ENCODE assay signal across 8 mouse cellular contexts in the genomic region with DNA sequence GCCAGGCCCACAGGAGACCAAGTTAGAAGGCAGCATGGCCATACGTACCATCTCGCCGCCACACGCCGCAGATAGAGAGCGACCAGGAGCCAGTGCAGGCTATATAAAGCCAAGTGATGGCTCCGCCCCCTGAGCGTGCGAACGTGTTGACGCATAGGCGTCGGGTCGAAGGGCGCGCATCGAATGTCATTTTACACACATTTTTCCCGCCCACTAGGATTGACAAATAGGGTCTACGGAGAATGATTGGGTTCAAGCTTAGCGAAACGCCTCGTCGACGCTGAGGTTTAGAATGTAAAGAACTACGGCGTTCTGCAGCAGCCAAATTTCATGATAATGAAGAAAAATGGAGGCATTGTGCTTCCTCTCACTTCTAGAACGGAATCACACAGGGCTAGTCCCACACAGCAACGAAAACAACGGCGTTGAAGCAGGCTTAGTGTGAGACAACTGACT. TPM values are rescaled to one million over a fixed set of nuclear protein-coding genes. Genes with fewer than 3 reads are reported as not detected.
DNase-seq lines count a peak whose midpoint lies in the region; ATAC-seq and TF ChIP-seq lines count a peak whose summit lies in the region.

No protein-coding gene starts in this region.

- H3K4me1 ChIP-seq in G1E (ENCODE audit: insufficient read depth, low read depth, low read length): peaks cover 27% of the 10 kb centered on the region
- peaks cover 24% of the 10 kb centered on the region for H3K4me1 ChIP-seq in forebrain, embryonic 16.5 days (replicated peaks; ENCODE audit: control insufficient read depth, insufficient read depth, low read length)
- peaks cover 33% of the 10 kb centered on the region for H3K4me1 ChIP-seq in lung, embryonic 15.5 days

- peak overlapping the region; percentile 81 for H3K4me2 ChIP-seq in forebrain, embryonic 16.5 days (ENCODE audit: low read length)
- peak overlapping the region; percentile 80 for H3K4me2 ChIP-seq in lung, embryonic 15.5 days

- H3K9me3 ChIP-seq in G1E (replicated peaks): no peaks in the 10 kb centered on the region; the same call in 1 of the 2 replicates
- H3K9me3 ChIP-seq in forebrain, embryonic 16.5 days (ENCODE audit: control insufficient read depth, low read length): no peaks in the 10 kb centered on the region
- H3K9me3 ChIP-seq in lung, embryonic 15.5 days: no peaks in the 10 kb centered on the region

- peaks cover 47% of the 10 kb centered on the region for H3K36me3 ChIP-seq in G1E (replicated peaks)
- peaks cover 22% of the 10 kb centered on the region for H3K36me3 ChIP-seq in forebrain, embryonic 16.5 days (ENCODE audit: control insufficient read depth, insufficient read depth)
- peaks cover 38% of the 10 kb centered on the region for H3K36me3 ChIP-seq in lung, embryonic 15.5 days

- H3K9ac ChIP-seq in forebrain, embryonic 16.5 days (replicated peaks; ENCODE audit: low read depth, low read length): peak overlapping the region; percentile 74
- peak overlapping the region; percentile 75 for H3K9ac ChIP-seq in lung, embryonic 15.5 days

- no peak for TF ChIP-seq CTCF in G1E (IDR thresholded peaks at IDR 0.05; ENCODE audit: low read depth, low read length)

- peak overlapping the region; percentile 85 for H3K4me3 ChIP-seq in G1E (ENCODE audit: low read depth, low read length)
- H3K4me3 ChIP-seq in forebrain, embryonic 16.5 days (replicated peaks; ENCODE audit: low read length): peak overlapping the region; percentile 56
- peak overlapping the region; percentile 68 for H3K4me3 ChIP-seq in lung, embryonic 15.5 days

- H3K27ac ChIP-seq in forebrain, embryonic 16.5 days (ENCODE audit: low read length): peak overlapping the region; percentile 98
- peak overlapping the region; percentile 96 for H3K27ac ChIP-seq in lung, embryonic 15.5 days

- WGBS in forebrain, embryonic 16.5 days: under 1% methylated on average over 30 of the region's 30 CpGs
- under 1% methylated on average over 30 of the region's 30 CpGs for WGBS in lung, embryonic 15.5 days

- H3K27me3 ChIP-seq in G1E (ENCODE audit: insufficient read depth, low read length): no peaks in the 10 kb centered on the region
- H3K27me3 ChIP-seq in forebrain, embryonic 16.5 days (replicated peaks; ENCODE audit: control insufficient read depth, insufficient read depth, low read length): no peaks in the 10 kb centered on the region
- 0 out of 2 replicates have a peak, but pooled peaks cover 4% of the 10 kb centered on the region for H3K27me3 ChIP-seq in lung, embryonic 15.5 days

- peak; percentile 91 for ATAC-seq in G1E (ENCODE audit: extremely low read depth, insufficient number of reproducible peaks, low FRiP score, poor library complexity, severe bottlenecking)
- peak; percentile 97 for ATAC-seq in forebrain, embryonic 16.5 days
- peak; percentile 95 for ATAC-seq in lung, embryonic 15.5 days (ENCODE audit: borderline replicate concordance, extremely low read depth, low FRiP score, low TSS enrichment)

- DNase-seq in G1E (ENCODE audit: low spot score): peak; percentile 75
- peak; percentile 97 to 98 for DNase-seq in cerebellum, adult 18-20 months
- DNase-seq in heart, postnatal 4 days: peak; percentile 99
- DNase-seq in layer of hippocampus, adult 8-10 months (ENCODE audit: low spot score in 2 of 2): peak; percentile 98 to 99
- DNase-seq in ovary, adult 18-20 months (ENCODE audit: low spot score): peak; percentile 95
- DNase-seq in thymus, postnatal 0 days (ENCODE audit: low spot score): peak; percentile 100

RNA-seq across cellular contexts. Expression of gene Syngr1, which starts 7.8 kb away (rescaled TPM):
- total RNA-seq in G1E (2014; fragmentation: Nextera tagmentation): 41.4 and 44.2 TPM in 2 replicates
- total RNA-seq in G1E (2017): 74.6 and 96.9 TPM in 2 replicates
- polyA plus RNA-seq in G1E (2012): 86.9 and 89.8 TPM in 2 replicates
- polyA plus RNA-seq in forebrain, embryonic 16.5 days (2015; fragmentation: Nextera tagmentation; extraction: Ambion mirVana): 49.5 and 58.4 TPM in 2 replicates
- total RNA-seq in heart, postnatal 4 days (2021): 10 to 100 TPM; 73.4 to 86.0 TPM
- 100 to 1,000 TPM; 383 to 406 (median 399) TPM for total RNA-seq in layer of hippocampus, adult 8-10 months (2022)
- polyA plus RNA-seq in lung, embryonic 15.5 days (2015; fragmentation: Nextera tagmentation; extraction: Ambion mirVana): 18.8 and 20.6 TPM in 2 replicates
- 74.1 and 74.5 TPM in 2 replicates for polyA plus RNA-seq in thymus, postnatal 0 days (2015; fragmentation: Nextera tagmentation; extraction: Ambion mirVana)

RNA-seq across cellular contexts. Expression of gene Rpl3, which starts 8.4 kb away (rescaled TPM):
- 1,019 and 1,021 TPM in 2 replicates for total RNA-seq in G1E (2014; fragmentation: Nextera tagmentation)
- total RNA-seq in G1E (2017): 1,569 and 1,698 TPM in 2 replicates
- 114 and 176 TPM in 2 replicates for polyA plus RNA-seq in G1E (2012)
- 605 and 629 TPM in 2 replicates for polyA plus RNA-seq in forebrain, embryonic 16.5 days (2015; fragmentation: Nextera tagmentation; extraction: Ambion mirVana)
- 100 to 1,000 TPM; 591 to 607 TPM for total RNA-seq in heart, postnatal 4 days (2021)
- 100 to 1,000 TPM; 431 to 611 (median 527) TPM for total RNA-seq in layer of hippocampus, adult 8-10 months (2022)
- polyA plus RNA-seq in lung, embryonic 15.5 days (2015; fragmentation: Nextera tagmentation; extraction: Ambion mirVana): 1,053 and 1,095 TPM in 2 replicates
- 1,085 and 1,101 TPM in 2 replicates for polyA plus RNA-seq in thymus, postnatal 0 days (2015; fragmentation: Nextera tagmentation; extraction: Ambion mirVana)

RNA-seq across cellular contexts. Expression of gene Tab1, which starts 49.6 kb away (rescaled TPM):
- 19.0 and 27.2 TPM in 2 replicates for total RNA-seq in G1E (2014; fragmentation: Nextera tagmentation)
- total RNA-seq in G1E (2017): 22.3 and 25.0 TPM in 2 replicates
- 23.6 and 29.1 TPM in 2 replicates for polyA plus RNA-seq in G1E (2012)
- 40.7 and 43.8 TPM in 2 replicates for polyA plus RNA-seq in forebrain, embryonic 16.5 days (2015; fragmentation: Nextera tagmentation; extraction: Ambion mirVana)
- 10 to 100 TPM; 36.5 to 37.0 TPM for total RNA-seq in heart, postnatal 4 days (2021)
- 10 to 100 TPM; 27.3 to 29.5 (median 29.0) TPM for total RNA-seq in layer of hippocampus, adult 8-10 months (2022)
- polyA plus RNA-seq in lung, embryonic 15.5 days (2015; fragmentation: Nextera tagmentation; extraction: Ambion mirVana): 33.0 and 34.6 TPM in 2 replicates
- 37.3 and 38.2 TPM in 2 replicates for polyA plus RNA-seq in thymus, postnatal 0 days (2015; fragmentation: Nextera tagmentation; extraction: Ambion mirVana)

Comparison
In these comparisons a context has a peak if more than half of its experiments do, and no peak if none do; other contexts are left out.
1. Peak in every context shown above with its lines: DNase-seq, ATAC-seq, H3K4me3 ChIP-seq and H3K27ac ChIP-seq.